Mouse (Mus musculus): ENCODE data around the gene Acot13. TPM values are rescaled to one million over a fixed set of nuclear protein-coding genes. Genes with fewer than 3 reads are reported as not detected.

Gene Acot13
- polyA plus RNA-seq, 1 experiment from 2014 or later, result 75.0 TPM

DNA sequence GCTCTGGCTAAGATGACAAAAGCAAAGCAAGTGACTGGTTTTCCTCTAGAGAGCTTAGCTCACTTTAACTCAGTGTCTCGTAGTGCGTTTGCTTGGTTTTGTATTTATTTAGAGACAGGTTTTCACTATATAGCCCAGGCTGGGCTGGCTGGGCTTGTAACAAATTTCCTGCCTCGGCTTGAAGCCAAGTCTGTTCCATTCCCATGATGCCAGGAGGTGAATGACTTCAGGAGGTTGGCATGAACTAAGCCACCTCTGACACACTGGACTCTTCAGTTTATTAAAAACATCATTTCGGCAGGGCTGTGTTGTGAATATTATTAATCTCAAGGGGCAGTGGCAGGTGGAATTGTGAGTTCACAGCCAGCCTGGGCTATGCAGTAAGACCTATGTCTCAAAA is 5.8 kb downstream of the Acot13 start:
- H3K4me2 ChIP-seq (replicated peaks), result no peak overlapping the region
- peaks cover under 1% of the 10 kb centered on the region; the same call in 1 of the 2 replicates for H3K4me1 ChIP-seq
- no peaks in the 10 kb centered on the region for H3K9me3 ChIP-seq (replicated peaks)
- no peaks in the 10 kb centered on the region for H3K27me3 ChIP-seq
- H3K4me3 ChIP-seq (replicated peaks), result no peak overlapping the region
- H3K36me3 ChIP-seq, result no peaks in the 10 kb centered on the region
- H3K9ac ChIP-seq, result no peak overlapping the region
- WGBS, result 81% methylated on average over 4 of the region's 4 CpGs
- no peak for ATAC-seq (ENCODE audit: insufficient number of reproducible peaks, low FRiP score, low TSS enrichment, low read depth)
- H3K27ac ChIP-seq (replicated peaks), result no peak overlapping the region

DNA sequence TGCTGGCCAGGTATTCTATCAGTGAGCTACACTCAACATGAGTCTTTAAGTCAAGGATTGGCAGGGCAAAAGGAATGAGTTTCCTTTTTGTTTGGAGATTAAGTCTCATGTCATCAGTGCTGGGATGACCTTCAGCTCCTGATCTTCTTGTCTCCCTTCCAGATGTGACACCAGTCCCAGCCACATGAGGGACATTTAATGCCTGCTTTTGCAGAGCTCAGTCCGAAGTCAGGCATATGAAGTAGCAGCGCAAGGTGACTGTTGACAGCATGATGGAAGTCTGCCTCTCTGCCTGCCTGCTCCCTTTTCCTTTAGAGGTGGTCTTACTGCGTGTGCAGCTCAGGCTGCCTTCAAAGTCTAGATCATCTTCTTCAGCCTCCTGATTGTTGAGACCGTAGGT is 6.7 kb downstream of the Acot13 start:
- 87% methylated on average over 4 of the region's 4 CpGs for WGBS
- Histone ChIP-seq H3K9ac (no peak overlapping the region), H3K27me3 (no peaks in the 10 kb centered on the region), H3K36me3 (peaks cover 3% of the 10 kb centered on the region; the same call in 1 of the 2 replicates), H3K4me2 (replicated peaks) (no peak overlapping the region), H3K4me1 (no peaks in the 10 kb centered on the region), H3K9me3 (replicated peaks) (no peaks in the 10 kb centered on the region), H3K27ac (replicated peaks) (no peak overlapping the region), H3K4me3 (replicated peaks) (no peak overlapping the region)
- ATAC-seq (ENCODE audit: insufficient number of reproducible peaks, low FRiP score, low TSS enrichment, low read depth), result no peak

DNA sequence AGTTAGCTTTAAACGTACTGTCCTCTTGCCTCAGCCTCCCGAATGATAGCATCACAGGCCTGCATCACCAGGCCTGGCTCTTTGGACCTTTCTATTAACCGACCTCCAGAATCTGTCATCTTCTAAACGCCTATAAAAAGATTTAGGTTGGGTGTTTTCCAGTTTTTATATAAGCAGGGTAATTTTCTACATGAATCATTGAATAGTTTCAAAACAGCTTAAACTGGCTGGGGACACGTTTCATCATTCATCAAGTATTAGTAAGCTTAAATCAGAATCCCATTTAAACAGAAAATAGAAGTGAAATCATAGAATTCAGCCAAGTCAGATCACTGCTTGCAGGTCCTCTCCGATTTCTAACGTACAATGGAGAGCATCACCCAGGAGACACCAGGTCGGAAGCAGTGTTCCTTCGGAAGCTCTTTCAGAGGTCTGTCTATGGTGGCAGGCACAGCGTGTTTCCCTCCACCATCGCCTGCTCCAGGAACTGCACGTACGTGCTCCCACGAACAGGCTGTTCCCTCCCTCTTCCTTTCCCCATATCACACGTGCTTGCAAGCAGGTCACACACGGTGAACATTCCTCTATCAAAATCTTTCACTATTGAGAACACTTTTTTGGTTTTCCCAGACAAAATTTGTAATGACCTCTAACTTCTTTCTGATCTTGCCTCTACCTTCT is 8.5 kb downstream of the Acot13 start:
- no peak overlapping the region for H3K9ac ChIP-seq
- no peaks in the 10 kb centered on the region for H3K4me1 ChIP-seq
- 84% methylated on average over 16 of the region's 16 CpGs for WGBS
- no peak for ATAC-seq (ENCODE audit: insufficient number of reproducible peaks, low FRiP score, low TSS enrichment, low read depth)
- no peak overlapping the region for H3K4me3 ChIP-seq (replicated peaks)
- H3K36me3 ChIP-seq, result peaks cover 14% of the 10 kb centered on the region; the same call in 1 of the 2 replicates
- H3K27ac ChIP-seq (replicated peaks), result no peak overlapping the region
- H3K27me3 ChIP-seq, result no peaks in the 10 kb centered on the region
- H3K4me2 ChIP-seq (replicated peaks), result no peak overlapping the region
- H3K9me3 ChIP-seq (replicated peaks), result no peaks in the 10 kb centered on the region

DNA sequence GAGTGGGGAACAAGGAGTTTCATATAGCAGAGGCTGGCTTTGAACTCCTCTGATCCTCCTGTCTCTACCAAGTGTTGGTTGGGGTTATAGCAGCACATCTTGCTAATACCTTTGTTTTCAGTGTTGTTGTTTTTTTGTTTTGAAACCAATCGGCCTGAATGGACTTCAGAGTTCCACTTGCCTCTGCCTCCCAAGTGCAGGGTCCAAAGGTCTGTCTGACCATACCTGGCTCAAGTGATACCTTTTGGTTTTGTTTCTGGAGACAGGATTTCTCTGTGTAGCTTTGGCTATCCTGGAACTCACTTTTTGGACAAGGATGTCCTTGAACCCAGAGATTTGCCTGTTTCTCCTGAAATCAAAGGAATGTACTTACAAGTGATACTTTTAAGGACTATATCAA is 11.4 kb downstream of the Acot13 start:
- Histone ChIP-seq H3K27me3 (no peaks in the 10 kb centered on the region), H3K27ac (replicated peaks) (no peak overlapping the region), H3K4me1 (no peaks in the 10 kb centered on the region), H3K4me3 (replicated peaks) (no peak overlapping the region), H3K36me3 (peaks cover 18% of the 10 kb centered on the region), H3K9ac (no peak overlapping the region), H3K4me2 (replicated peaks) (no peak overlapping the region), H3K9me3 (replicated peaks) (no peaks in the 10 kb centered on the region)
- no peak for ATAC-seq (ENCODE audit: insufficient number of reproducible peaks, low FRiP score, low TSS enrichment, low read depth)
- 79% methylated on average over 1 of the region's 1 CpGs for WGBS

DNA sequence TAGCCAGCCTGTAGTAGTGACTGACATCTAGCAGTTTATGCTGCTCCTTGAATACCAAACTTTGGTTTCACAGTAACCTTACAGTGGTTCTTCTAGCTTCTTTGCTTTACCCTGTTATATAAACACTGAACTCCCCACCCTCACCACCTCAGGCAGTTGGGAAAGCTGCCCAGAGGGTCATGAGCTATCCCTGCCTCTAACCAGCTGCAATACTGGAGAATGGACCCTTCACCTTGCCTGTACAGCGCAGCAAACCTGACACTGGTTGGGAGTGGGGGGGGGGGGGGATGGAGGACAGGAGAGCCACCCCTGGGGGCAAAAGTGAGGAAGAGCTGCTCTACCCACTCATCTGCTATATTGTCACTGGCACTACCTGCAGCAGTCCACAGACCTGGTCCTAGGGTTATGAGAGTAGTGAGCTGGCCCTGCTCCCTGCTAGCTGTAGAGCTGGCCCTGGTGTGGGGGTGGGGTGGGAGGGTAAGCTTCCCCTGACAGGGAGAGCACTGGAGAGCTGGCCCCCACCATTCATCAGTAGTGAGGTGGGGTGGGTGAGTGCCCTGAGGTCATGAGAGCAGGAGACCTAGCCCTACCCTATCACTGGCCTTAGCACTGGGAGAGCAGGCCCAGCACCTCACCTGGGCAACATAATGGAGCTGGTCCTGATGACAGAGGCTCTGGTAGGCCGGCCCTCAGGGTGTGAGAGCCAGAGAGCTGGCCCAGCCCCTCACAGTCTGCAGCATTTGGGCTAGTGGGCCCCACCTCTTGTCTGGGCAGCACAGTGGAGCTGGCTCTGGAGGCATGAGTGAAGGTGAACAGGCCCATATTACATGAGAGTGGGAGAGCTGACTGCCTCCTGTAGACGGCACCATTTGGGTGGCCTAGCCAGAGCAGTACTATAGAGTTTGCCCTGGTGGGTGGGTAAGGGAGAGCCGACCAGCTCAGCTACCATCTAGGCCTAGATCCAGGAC is 14.9 kb downstream of the Acot13 start:
- Histone ChIP-seq H3K4me1 (no peaks in the 10 kb centered on the region), H3K27me3 (no peaks in the 10 kb centered on the region), H3K9me3 (replicated peaks) (no peaks in the 10 kb centered on the region), H3K4me3 (replicated peaks) (no peak overlapping the region), H3K4me2 (replicated peaks) (no peak overlapping the region), H3K36me3 (peaks cover 40% of the 10 kb centered on the region), H3K27ac (replicated peaks) (no peak overlapping the region), H3K9ac (no peak overlapping the region)
- 64% methylated on average over 4 of the region's 4 CpGs for WGBS
- ATAC-seq (ENCODE audit: insufficient number of reproducible peaks, low FRiP score, low TSS enrichment, low read depth), result peak; percentile 65

DNA sequence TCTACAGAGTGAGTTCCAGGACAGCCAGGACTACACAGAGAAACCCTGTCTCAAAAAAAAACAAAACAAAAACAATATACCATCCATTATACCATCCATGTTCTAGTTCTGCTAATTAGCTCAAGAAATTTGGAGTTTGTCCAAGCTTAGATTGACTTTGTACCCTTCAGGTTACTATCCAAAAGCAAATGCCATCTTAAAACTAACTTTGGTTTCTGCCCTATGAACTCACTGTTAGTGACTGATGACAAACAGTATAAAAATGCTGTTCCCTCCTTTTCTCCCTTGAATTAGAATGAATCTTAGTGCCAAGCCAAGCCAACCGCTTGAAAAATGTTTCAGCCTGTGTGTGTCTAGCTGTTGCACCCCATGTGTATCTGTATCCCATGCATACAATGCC is 16.7 kb downstream of the Acot13 start:
- H3K27ac ChIP-seq (replicated peaks), result no peak overlapping the region
- H3K4me3 ChIP-seq (replicated peaks), result no peak overlapping the region
- 81% methylated on average over 1 of the region's 1 CpGs for WGBS
- no peaks in the 10 kb centered on the region for H3K27me3 ChIP-seq
- H3K4me1 ChIP-seq, result no peaks in the 10 kb centered on the region
- H3K9me3 ChIP-seq (replicated peaks), result no peaks in the 10 kb centered on the region
- H3K9ac ChIP-seq, result no peak overlapping the region
- peaks cover 54% of the 10 kb centered on the region for H3K36me3 ChIP-seq
- no peak for ATAC-seq (ENCODE audit: insufficient number of reproducible peaks, low FRiP score, low TSS enrichment, low read depth)
- H3K4me2 ChIP-seq (replicated peaks), result no peak overlapping the region

DNA sequence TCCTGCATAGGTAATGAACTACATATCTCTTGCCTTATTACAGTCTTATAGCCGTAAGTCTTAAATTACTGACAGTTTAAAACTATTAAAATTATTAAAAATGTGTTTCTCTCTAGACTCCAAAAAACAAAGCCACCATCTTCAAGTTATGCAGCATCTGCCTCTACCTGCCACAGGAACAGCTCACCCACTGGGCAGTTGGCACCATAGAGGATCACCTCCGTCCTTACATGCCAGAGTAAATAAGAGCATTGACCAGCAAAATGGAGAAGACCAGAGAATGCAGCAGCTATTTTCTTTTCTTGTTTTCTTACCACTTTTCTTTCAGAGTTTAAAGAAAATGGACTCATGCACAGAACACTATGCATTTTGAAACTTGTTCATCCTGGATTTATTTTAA is 18.8 kb downstream of the Acot13 start:
- WGBS, result 89% methylated on average over 2 of the region's 2 CpGs
- Histone ChIP-seq H3K4me2 (replicated peaks) (no peak overlapping the region), H3K36me3 (peaks cover 54% of the 10 kb centered on the region), H3K27ac (replicated peaks) (no peak overlapping the region), H3K4me1 (no peaks in the 10 kb centered on the region), H3K9me3 (replicated peaks) (no peaks in the 10 kb centered on the region), H3K4me3 (replicated peaks) (no peak overlapping the region), H3K9ac (no peak overlapping the region), H3K27me3 (no peaks in the 10 kb centered on the region)
- no peak for ATAC-seq (ENCODE audit: insufficient number of reproducible peaks, low FRiP score, low TSS enrichment, low read depth)

DNA sequence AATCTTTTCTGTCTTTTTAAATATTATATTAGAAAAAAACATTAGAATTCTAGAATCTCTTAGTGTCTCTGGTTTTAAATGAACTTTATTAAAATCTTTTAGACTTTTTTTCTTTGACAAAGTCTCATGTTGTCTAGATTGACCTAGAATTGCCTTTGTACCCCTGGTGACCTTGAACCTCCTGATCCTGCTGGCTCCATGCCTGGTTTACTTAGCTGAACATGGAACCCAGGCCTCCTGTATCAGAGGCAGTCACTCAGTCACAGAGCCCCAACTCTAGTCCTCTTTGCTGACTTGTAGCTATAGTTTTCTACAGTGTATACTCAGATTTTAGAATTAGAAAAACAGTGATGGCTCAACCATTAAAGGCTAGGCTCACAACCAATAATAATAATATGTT is 25.3 kb downstream of the Acot13 start:
- Histone ChIP-seq H3K4me2 (replicated peaks) (no peak overlapping the region), H3K36me3 (peaks cover 40% of the 10 kb centered on the region)

DNA sequence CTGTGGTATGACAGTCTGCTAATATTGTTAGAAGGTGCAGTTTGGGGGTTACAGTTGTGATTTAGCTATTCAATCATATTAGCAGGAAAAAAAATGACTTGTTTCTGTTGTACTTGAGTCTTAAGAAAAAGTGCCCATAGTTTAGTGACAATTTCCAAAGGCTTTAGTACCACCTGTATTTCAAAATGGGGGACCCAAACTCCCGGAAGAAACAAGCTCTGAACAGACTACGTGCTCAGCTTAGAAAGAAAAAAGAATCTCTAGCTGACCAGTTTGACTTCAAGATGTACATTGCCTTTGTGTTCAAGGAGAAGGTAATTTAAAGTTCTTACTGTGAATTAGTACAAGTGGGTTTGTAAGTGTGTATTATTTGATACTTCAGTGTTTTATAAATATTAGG is 28.1 kb downstream of the Acot13 start:
- Histone ChIP-seq H3K9ac (0 out of 2 replicates have a peak overlapping the region, but pooled peaks have one; percentile 99), H3K4me3 (replicated peaks) (peak overlapping the region; percentile 97), H3K27ac (replicated peaks) (no peak overlapping the region), H3K4me1 (peaks cover 18% of the 10 kb centered on the region; the same call in 1 of the 2 replicates), H3K27me3 (no peaks in the 10 kb centered on the region), H3K36me3 (peaks cover 20% of the 10 kb centered on the region), H3K9me3 (replicated peaks) (no peaks in the 10 kb centered on the region), H3K4me2 (replicated peaks) (peak overlapping the region; percentile 65)
- 13% methylated on average over 2 of the region's 2 CpGs for WGBS
- no peak for ATAC-seq (ENCODE audit: insufficient number of reproducible peaks, low FRiP score, low TSS enrichment, low read depth)

More for the DNA sequence above, 25.3 kb downstream of the Acot13 start:
- Histone ChIP-seq H3K4me1 (peaks cover 11% of the 10 kb centered on the region; the same call in 1 of the 2 replicates), H3K27me3 (no peaks in the 10 kb centered on the region), H3K9ac (no peak overlapping the region), H3K9me3 (replicated peaks) (no peaks in the 10 kb centered on the region), H3K4me3 (replicated peaks) (no peak overlapping the region), H3K27ac (replicated peaks) (no peak overlapping the region)
- no peak for ATAC-seq (ENCODE audit: insufficient number of reproducible peaks, low FRiP score, low TSS enrichment, low read depth)

DNA sequence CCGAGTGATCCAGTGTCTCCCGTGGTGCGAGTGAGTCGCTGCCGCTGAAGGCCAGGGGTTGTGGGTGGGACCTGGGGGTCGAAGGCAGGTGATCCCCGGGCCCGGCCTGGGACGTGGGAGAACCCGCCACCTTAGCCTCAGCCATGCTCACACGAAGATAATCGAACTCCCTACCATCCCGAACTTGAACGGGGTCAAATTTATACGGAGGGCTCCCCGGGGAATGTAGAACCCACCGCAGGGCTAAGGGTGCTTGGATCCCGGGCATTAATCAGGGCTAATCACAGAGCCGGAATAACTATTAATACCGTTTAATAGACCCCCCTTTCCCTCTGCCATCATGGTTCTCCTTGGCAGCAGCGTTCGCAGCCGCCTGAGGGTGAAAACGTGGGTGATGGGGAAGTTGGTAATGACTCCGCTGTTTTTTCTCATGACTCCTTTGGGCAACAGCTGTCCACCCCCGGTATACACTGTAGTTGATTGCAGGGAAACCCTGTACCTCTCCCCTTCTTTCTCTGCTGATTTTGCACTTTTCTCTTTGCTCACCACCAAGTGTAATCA is 29.1 kb downstream of the Acot13 start:
- H3K27ac ChIP-seq (replicated peaks), result peak overlapping the region; percentile 100; the same call in 1 of the 2 replicates
- peaks cover 18% of the 10 kb centered on the region; the same call in 1 of the 2 replicates for H3K4me1 ChIP-seq
- WGBS, result under 1% methylated on average over 26 of the region's 26 CpGs
- peak overlapping the region; percentile 97 for H3K4me3 ChIP-seq (replicated peaks)
- ATAC-seq (ENCODE audit: insufficient number of reproducible peaks, low FRiP score, low TSS enrichment, low read depth), result no peak
- peak overlapping the region; percentile 65 for H3K4me2 ChIP-seq (replicated peaks)
- peak overlapping the region; percentile 99 for H3K9ac ChIP-seq
- H3K27me3 ChIP-seq, result no peaks in the 10 kb centered on the region
- no peaks in the 10 kb centered on the region for H3K9me3 ChIP-seq (replicated peaks)
- H3K36me3 ChIP-seq, result peaks cover 13% of the 10 kb centered on the region

DNA sequence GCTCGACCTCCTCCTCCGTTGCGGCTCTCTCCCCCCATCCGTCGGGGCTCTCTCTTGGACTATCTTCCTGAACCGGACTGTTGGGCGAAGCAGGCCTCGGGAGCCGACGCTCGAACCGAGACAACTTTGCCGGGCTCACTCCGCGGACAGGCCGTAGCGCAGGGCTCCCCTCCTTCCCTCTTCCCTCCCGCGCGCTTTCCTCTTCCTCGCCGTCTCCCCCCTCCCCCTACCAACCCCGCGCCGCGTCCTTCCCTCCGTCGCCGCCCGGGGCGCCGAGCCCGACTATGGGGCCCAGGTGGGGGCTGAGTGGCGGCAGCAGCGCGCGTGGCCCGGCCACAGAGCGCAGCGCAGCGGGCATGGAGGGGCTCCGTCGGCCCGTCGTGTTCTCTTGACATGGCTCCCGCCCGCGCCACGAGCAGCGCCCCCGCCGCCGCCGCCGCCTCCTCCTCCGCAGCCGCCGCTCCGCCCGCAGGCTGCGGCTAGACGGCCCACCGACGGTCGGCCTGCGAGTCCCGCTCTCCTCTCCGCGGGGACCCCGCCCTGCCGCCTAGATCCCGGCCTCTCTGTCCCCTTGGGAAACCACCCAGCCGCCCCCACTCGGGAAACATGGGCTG is 29.9 kb downstream of the Acot13 start, which contains the start of gene BC005537:
TSS of gene BC005537 (plus strand) at position 350 of the 614 bp plus-strand sequence.
- Histone ChIP-seq H3K4me3 (replicated peaks) (peak within 1 kb of the TSS; percentile 97), H3K9me3 (replicated peaks) (no peaks in the 10 kb centered on the region), H3K27me3 (no peaks in the 10 kb centered on the region), H3K9ac (peak within 1 kb of the TSS; percentile 99), H3K4me1 (peaks cover 18% of the 10 kb centered on the region; the same call in 1 of the 2 replicates), H3K27ac (replicated peaks) (peak within 1 kb of the TSS; percentile 100), H3K36me3 (peaks cover 8% of the 10 kb centered on the region; the same call in 1 of the 2 replicates), H3K4me2 (replicated peaks) (peak within 1 kb of the TSS; percentile 65)
- under 1% methylated on average over 60 of the region's 74 CpGs for WGBS
- peak; percentile 41 for ATAC-seq (ENCODE audit: insufficient number of reproducible peaks, low FRiP score, low TSS enrichment, low read depth)

All from embryonic facial prominence, embryonic 15.5 days (tissue).